Mouse (Mus musculus): Measurements from ENCODE around the gene Sytl3. TPM values are rescaled to one million over a fixed set of nuclear protein-coding genes. Genes with fewer than 3 reads are reported as not detected.
"Not testable (repeated sequence)": the region's sequence is repeated elsewhere in the genome, so short reads cannot be mapped to it uniquely, and the experiment has no call there.

Sytl3 gene
- polyA plus RNA-seq, 1 experiment from 2014 or later = 0.25 TPM

DNA sequence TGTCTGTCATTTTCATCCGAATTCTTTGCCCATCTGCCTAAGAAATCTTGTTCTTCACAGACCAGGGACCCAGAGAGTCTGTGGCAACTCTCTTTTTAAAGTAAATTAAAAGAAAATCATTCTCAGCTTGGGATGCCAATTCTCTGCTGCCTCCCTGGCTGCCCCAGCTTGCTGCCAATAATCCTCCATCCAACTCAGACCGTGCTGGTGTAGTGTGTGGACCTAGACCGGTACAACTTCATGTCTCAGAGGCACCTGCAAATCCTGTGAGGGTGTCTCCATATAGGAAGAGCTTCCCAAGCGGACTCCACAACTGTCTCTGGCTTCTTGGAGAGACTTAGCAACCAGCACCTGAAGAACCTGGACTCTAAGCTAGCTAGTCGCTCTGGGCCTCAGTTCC is 22.0 kb upstream of the Sytl3 start:
- Histone ChIP-seq H3K4me3 (no peak overlapping the region), H3K4me1 (no peaks in the 10 kb centered on the region), H3K36me3 (no peaks in the 10 kb centered on the region), H3K9me3 (0 out of 2 replicates have a peak, but pooled peaks cover 3% of the 10 kb centered on the region), H3K27me3 (ENCODE audit: insufficient read depth, poor library complexity, severe bottlenecking) (no peaks in the 10 kb centered on the region), H3K27ac (no peak overlapping the region)
- no peak for DNase-seq (ENCODE audit: low spot score)
- WGBS = 64% methylated on average over 5 of the region's 5 CpGs

DNA sequence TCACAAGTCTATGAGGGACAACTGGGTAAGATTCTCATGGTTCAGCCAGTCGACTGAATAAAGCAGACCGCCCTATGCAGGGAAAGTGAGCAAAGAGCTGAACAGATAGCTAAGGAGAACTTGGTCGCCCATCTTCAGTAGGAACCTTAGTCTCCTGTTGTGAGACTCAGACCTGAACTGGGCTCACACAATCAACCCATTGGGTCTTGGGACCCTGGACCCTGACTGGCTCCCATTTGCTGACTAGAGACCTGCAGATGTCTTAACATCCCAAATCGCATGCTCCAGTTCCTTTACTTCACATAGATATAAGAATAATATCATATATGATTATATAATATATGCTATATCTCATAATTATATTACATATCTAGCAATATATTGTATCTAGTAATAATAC is 21.5 kb upstream of the Sytl3 start:
- not testable (repeated sequence) for H3K9me3 ChIP-seq
- WGBS = 83% methylated on average over 4 of the region's 4 CpGs

GRCm38 (mm10) chr17:6638444-6638843 is 20.4 kb upstream of the Sytl3 start:
- 82% methylated on average over 8 of the region's 8 CpGs for WGBS
- H3K4me1 ChIP-seq; DNase-seq (ENCODE audit: low spot score); H3K4me3 ChIP-seq; H3K36me3 ChIP-seq; H3K9me3 ChIP-seq; H3K27ac ChIP-seq; H3K27me3 ChIP-seq (ENCODE audit: insufficient read depth, poor library complexity, severe bottlenecking): not testable (repeated sequence)

More for the DNA sequence above, 21.5 kb upstream of the Sytl3 start:
- not testable (repeated sequence) for H3K27ac ChIP-seq; H3K27me3 ChIP-seq (ENCODE audit: insufficient read depth, poor library complexity, severe bottlenecking); H3K4me1 ChIP-seq; H3K4me3 ChIP-seq; DNase-seq (ENCODE audit: low spot score); H3K36me3 ChIP-seq

GRCm38 (mm10) chr17:6639486-6639885 is 19.4 kb upstream of the Sytl3 start:
- not testable (repeated sequence) for H3K27me3 ChIP-seq (ENCODE audit: insufficient read depth, poor library complexity, severe bottlenecking); H3K36me3 ChIP-seq; H3K4me3 ChIP-seq; H3K4me1 ChIP-seq; H3K27ac ChIP-seq; DNase-seq (ENCODE audit: low spot score); H3K9me3 ChIP-seq
- 93% methylated on average over 17 of the region's 21 CpGs for WGBS

DNA sequence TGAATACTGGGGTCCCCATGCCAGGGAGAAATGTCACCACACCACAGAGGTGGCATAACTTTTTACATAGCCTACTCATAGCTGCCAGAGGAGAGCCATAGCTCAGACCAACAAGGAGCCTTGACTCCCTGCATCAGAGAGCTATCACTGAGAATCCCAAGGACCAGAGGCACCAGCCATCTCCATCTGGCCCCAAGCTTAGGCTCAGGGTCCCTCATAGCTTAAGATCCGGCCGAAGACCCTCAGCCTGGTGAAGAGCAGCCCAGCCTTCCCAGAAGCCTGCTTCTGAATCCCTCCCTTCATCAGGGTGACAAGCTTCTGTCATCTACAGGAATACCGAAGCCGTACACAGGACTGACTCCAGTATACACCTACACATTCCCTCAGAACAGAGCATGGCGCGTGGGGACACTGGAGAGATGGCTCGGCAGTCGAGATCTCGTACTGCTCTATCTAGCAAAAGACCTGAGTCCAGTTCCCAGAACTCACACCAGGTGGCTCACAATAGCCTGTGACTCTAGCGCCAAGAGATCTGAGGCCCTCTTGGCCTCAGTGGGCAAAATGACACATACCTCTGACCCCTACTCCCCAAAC is 18.8 kb upstream of the Sytl3 start:
- not testable (repeated sequence) for H3K4me3 ChIP-seq; H3K27ac ChIP-seq; H3K36me3 ChIP-seq; H3K9me3 ChIP-seq; DNase-seq (ENCODE audit: low spot score); H3K4me1 ChIP-seq; H3K27me3 ChIP-seq (ENCODE audit: insufficient read depth, poor library complexity, severe bottlenecking)
- WGBS = 88% methylated on average over 10 of the region's 10 CpGs

DNA sequence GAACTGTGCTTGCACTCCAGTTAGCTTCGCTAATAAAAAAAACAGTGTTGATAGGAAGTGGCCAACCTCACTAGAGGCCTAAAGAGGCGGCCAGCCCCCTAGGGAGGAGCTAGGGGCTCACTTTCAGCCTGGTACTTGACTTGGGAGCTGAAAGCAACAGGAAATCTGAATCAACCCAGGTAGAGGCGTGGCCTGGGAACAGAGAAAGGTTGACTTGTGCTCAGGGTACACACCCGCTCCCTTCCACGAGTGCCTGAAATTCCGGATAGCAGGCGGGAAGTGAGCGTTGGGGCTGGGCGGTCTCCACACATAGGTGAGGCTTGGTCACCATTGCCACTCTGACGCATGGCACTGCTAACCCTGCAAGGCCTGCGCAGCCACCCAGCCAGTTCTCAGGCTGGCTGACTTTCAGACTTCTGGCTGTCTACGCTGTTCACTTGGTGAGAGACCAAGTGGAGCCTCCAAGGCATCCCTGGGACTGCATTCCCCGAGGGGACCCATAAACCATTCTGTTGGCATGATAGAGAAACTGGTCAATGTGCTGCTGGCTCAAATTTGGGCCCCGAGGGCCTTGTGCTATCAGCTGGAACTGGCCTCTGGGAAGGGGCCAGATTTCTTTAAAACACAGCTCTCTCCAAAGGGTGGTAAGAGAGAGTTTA is 18.0 kb upstream of the Sytl3 start:
- peak; percentile 63 for DNase-seq (ENCODE audit: low spot score)
- H3K36me3 ChIP-seq; H3K27me3 ChIP-seq (ENCODE audit: insufficient read depth, poor library complexity, severe bottlenecking); H3K4me3 ChIP-seq; H3K27ac ChIP-seq; H3K4me1 ChIP-seq; H3K9me3 ChIP-seq: not testable (repeated sequence)
- 73% methylated on average over 14 of the region's 14 CpGs for WGBS

GRCm38 (mm10) chr17:6644210-6644609 is 14.7 kb upstream of the Sytl3 start:
- WGBS = 86% methylated on average over 9 of the region's 9 CpGs
- DNase-seq (ENCODE audit: low spot score); H3K27me3 ChIP-seq (ENCODE audit: insufficient read depth, poor library complexity, severe bottlenecking): not testable (repeated sequence)

DNA sequence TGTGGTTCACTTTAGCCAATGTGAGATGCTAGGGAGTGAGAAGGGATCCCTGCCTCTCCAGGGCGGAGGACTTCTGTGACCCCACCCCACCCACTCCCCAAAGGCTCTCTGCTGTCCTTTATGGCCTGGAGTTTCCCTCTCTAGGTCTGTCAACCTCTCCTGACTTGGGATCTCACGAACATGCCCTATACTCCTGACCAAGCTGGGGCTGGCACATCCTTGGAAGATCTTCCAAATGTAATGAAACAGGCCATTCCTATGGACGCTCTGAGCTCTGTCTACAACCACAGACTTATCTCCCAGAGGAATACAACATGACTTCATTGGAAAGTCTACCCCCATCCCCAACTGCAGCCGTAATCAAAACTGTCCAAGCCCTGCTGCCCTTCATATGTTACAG is 14.2 kb upstream of the Sytl3 start:
- 82% methylated on average over 4 of the region's 4 CpGs for WGBS
- H3K9me3 ChIP-seq; H3K27ac ChIP-seq; DNase-seq (ENCODE audit: low spot score); H3K4me1 ChIP-seq; H3K4me3 ChIP-seq; H3K27me3 ChIP-seq (ENCODE audit: insufficient read depth, poor library complexity, severe bottlenecking); H3K36me3 ChIP-seq: not testable (repeated sequence)

More at GRCm38 (mm10) chr17:6644210-6644609, 14.7 kb upstream of the Sytl3 start:
- H3K4me3 ChIP-seq, H3K36me3 ChIP-seq, H3K4me1 ChIP-seq, H3K9me3 ChIP-seq, H3K27ac ChIP-seq: not testable (repeated sequence)

GRCm38 (mm10) chr17:6645668-6646067 is 13.2 kb upstream of the Sytl3 start:
- H3K9me3 ChIP-seq; DNase-seq (ENCODE audit: low spot score); H3K4me1 ChIP-seq; H3K27ac ChIP-seq; H3K36me3 ChIP-seq; H3K4me3 ChIP-seq; H3K27me3 ChIP-seq (ENCODE audit: insufficient read depth, poor library complexity, severe bottlenecking): not testable (repeated sequence)
- WGBS = 89% methylated on average over 4 of the region's 4 CpGs

- not testable (repeated sequence) for H3K4me3 ChIP-seq; H3K4me1 ChIP-seq; DNase-seq (ENCODE audit: low spot score); H3K27ac ChIP-seq; H3K9me3 ChIP-seq; H3K27me3 ChIP-seq (ENCODE audit: insufficient read depth, poor library complexity, severe bottlenecking); H3K36me3 ChIP-seq
- WGBS = 95% methylated on average over 8 of the region's 8 CpGs
Observed at GRCm38 (mm10) chr17:6646841-6647240, 12.1 kb upstream of the Sytl3 start.

- not testable (repeated sequence) for H3K4me3 ChIP-seq; H3K36me3 ChIP-seq; H3K9me3 ChIP-seq; H3K27me3 ChIP-seq (ENCODE audit: insufficient read depth, poor library complexity, severe bottlenecking); H3K4me1 ChIP-seq; H3K27ac ChIP-seq; DNase-seq (ENCODE audit: low spot score)
- WGBS = 95% methylated on average over 3 of the region's 3 CpGs
Observed at GRCm38 (mm10) chr17:6647452-6647851, 11.4 kb upstream of the Sytl3 start.

- not testable (repeated sequence) for H3K4me1 ChIP-seq; H3K36me3 ChIP-seq; H3K27me3 ChIP-seq (ENCODE audit: insufficient read depth, poor library complexity, severe bottlenecking); H3K9me3 ChIP-seq; DNase-seq (ENCODE audit: low spot score); H3K27ac ChIP-seq; H3K4me3 ChIP-seq
- WGBS = 86% methylated on average over 7 of the region's 7 CpGs
Observed at GRCm38 (mm10) chr17:6650904-6651565, 7.9 kb upstream of the Sytl3 start.

DNA sequence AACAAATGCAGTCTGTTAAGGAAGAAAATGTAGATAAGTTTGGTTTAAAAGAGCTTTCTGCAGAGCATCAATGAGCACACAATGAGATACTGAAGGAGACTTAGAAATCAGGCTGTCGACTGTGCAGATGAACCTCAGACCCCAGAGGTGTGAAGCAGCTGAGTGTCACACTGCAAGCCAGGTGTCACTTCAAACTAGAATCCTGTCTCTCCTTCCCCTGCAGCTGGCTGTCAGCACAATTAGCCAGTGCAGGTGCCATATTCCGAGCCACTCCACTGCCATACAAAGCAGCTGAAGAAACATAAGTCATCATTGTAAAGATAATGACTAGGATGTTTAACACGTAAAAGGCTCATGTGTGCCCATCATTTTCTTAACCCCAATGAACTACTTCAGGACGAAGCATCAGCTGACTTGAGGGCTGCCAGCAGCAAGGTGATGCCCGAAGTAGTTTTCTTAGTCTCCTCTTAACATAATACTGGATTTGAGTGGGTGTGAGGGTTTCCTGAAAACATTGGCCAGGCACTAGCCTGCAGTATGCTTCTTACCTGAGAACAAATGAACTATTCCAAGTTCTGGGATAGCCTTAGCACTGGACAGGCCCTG is 5.4 kb upstream of the Sytl3 start:
- H3K9me3 ChIP-seq; H3K4me3 ChIP-seq; H3K27me3 ChIP-seq (ENCODE audit: insufficient read depth, poor library complexity, severe bottlenecking); H3K4me1 ChIP-seq; H3K27ac ChIP-seq; H3K36me3 ChIP-seq: not testable (repeated sequence)
- WGBS = 78% methylated on average over 5 of the region's 5 CpGs
- DNase-seq (ENCODE audit: low spot score) = peak; percentile 31

Measured in heart, embryonic 10.5 days (tissue).